Mouse (Mus musculus) lung, adult 18-20 months (tissue): ENCODE measurements at regions not wholly inside any gene's neighbourhood (a gene's known extent, or its start where the extent isn't known, plus 50 kb on each side); places are given as distances from the start of the nearest gene placed in this dataset.

Source experiments
- DNase-seq, 2 experiments: peaks; one replicate each; pipeline ENCODE4 v3.0.0; 2022; ENCODE audit warnings: mixed read lengths in 2 of 2

DNA sequence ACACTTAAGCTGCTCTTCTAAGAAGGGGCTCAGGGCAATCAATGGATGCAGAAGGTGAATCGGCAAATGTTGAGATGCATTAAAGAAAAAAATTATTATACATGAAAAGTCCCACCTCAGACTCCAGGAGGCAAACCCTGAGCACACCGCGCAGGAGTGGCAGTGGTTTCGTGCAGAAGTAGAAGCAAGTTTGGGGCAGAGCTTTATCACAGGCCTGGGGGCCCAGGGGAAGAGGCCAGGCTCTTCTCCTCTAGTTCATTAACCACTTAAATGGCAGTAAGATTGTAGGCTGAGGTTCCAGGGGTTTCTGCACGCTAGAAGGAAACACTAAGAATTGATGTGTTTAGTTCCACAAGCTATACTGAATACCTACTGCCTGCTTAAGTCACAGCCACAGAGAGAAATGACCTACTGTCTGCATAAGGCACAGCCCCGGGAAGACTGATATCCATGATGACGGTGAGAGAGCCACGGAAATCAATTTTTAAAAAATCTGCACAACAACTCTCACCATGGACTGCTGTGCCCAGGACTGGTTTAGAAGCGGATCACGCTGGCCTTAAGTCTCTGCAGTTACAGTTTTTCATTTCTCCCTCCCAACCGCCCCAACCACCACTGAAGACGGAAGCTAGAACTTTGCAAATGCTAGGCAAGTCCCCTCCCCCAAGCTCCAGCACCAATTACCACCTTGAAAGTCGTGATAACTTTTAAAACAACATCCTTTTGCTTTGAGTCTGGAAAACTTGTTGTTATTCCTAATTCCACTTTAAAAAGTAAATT is 132.2 kb upstream of the Lef1 start:
- DNase-seq = no peak

DNA sequence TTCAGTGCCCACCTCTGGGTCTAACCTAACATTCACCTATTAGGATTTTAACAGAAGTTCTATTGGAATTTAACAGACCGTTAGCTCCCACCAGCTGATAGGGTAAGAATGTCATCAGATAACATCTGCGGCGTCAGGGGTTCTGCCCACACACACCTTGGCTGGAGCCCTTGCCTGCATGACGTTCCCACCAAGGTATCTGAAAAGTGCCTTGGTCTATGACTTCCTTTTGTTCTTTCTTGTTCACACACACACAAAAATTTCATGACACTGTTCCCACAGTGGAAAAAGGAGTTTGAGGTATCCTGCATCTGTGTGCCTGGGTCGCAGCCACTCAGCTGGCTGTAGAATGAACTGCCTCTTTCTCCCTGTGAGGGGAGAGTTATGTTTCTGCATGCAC is 134.1 kb upstream of the Lef1 start:
- DNase-seq = no peak

DNA sequence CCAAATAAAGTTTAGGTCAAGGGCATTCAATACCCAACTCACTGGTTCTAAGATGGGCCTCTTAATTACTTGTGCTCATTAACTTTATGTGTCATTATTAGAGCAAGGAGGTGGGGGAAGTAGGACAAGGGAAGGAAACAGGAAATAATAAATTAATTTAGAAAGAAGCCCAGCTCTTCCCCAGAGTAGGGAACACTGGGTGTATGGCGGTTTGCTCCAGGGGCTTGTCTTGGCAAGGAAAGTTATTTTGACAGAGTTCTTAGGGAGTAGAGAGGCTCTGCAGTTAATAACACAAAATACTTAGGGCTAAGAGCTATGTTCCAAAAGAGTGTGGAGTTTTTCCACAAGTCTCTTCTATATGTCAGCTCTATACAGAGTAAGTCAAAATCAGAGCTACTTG is 135.0 kb upstream of the Lef1 start:
- DNase-seq = no peak

DNA sequence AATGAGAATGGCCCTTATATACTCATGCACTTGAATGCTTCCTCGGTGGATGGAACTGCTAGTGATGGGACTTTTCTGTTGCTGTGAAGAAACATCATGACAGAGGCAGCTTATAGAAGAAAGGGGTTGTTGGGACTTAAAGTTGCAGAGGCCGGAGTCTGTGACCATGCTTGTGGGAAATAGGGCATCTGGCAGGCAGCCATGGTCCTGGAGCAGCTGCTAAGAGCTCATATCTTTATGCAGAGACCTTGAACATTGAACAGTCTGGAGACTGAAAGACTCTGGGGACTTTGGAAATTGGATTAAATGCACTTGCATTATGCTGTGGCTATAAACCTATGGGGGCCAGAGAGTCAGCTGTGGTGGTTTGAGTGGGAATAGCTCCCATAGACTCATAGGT is 138.1 kb upstream of the Lef1 start:
- no peak for DNase-seq

DNA sequence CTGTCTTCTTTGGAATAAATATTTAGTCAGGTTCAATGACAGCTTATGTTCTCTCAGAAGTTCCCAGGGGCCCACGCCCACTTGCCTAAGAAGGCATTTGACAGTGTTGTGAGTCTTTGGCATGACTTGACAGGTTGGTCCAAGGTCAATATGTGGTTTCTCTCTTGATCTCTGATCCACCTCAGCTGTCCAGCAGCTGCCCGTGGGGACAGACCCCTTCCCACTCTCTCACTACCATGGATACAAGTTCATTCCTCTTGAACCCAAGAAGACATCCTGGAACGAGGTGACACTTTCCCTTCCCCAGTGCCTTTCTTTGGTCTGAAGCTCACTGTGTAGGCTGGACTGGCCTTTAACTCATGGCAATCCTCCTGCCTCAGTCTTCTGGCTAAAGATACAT is 145.0 kb upstream of the Lef1 start:
- no peak for DNase-seq

DNA sequence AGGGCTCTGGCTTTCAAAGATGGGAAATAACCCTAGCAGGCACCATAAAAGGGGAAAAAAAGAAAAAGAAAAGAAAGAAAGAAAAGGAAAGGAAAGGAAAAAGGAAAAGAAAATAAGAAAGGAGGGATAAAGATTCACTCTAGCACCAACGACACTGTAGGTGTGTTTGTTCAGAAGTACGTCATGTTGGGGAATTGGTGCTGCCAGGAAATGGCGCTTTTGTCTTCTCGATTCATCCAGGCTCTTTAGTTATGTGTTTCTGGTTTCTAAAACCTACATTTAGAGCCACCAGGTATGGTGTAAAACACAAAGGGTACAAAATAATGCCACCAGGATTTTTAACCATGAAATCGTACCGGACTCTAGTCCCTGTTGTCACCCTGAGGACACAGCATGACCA is 146.2 kb upstream of the Lef1 start:
- no peak for DNase-seq

DNA sequence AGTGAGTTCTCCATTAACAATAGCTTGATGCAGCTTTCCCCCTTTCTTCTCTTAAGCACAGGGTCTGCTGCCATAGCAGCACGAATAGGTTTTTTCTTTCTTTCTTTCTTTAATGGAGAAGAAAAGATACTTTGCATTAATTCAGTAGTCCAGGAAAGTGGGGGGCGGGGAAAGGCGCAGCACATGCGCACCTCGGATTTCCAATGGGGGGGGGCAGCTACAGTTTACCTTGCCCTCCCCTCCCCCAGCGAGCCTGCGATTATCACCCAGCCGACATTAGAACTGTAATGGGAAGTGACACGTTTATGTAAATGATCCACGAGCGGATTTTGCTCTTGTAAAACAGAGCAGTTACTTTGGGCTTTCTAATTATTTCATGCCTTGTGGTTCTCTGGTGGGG is 146.6 kb upstream of the Lef1 start:
- DNase-seq = no peak

DNA sequence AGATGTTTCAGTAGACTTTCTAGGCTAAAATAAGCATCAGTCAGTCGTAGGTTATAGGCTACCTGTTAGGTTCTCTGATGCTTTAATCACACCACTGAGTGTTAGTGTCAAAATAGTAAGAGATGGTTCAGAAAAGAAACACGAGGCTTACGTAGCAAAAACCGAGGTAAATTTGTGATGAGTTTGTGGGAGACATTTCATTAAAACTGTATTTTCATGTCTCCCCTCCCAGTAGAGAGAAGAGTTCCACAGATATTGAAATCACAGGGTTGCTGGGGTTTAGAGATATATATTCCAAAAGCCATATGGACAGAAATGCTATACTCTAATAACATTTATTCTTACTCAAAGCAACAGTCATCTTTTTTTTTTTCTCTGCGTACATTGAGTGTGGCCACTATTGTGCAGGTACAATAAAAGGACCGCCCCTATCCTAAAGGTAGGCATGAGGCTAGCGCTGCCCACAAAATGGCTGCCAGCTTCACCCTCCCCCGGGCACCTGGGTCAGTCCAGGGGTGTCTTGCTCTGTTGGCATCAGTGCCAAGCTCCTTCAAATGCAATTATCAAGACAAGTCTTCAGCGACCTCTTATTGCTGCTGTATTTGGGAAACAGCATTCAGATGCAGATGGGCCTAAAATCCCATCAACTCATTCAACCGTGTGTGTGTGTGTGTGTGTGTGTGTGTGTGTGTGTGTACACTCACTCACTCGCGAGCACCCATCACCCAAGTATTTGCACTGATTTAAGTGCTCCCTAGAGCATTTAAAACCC is 147.4 kb upstream of the Lef1 start:
- DNase-seq = no peak

DNA sequence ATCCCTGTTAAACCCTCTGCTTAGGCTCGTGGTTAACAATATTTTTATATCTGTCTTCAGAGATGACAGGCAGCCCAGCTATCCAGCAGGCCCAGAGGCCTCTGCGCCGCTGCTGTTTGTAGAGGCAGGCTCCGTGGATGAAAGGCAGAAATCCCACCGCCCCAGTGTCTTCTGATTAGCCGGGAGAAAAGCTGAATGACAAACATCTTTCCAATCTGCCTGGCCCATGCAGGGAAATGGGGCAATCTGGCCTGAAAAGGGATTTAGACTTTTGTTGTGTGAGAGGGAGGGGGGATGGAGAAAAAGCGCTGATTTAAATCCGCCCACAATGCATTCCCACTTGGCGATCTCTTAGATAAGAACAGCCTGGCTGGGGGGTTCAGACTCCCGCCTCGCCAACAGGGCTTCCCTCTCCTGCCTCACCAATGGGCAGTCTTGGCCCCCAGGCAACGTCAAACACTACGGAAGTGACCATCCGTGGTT is 148.1 kb upstream of the Lef1 start:
- no peak for DNase-seq

DNA sequence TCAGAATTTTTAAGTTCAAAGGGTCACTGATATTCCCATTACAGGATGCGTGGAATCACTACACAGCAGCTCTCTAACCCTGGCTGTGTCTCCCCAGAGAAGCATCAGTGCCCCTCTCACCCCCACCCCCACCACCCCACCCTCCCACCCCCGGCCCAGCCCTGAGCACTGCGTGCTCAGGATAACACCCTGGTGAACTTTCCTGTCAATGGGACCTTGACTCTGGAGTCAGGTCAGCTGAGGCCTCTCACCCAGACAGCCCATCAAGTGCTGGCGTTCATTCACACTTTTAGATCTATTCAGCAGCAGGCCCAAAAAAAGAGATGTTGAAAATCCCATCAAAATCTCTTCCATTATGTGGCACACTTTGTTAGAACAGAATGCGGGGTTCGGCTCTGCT is 148.6 kb upstream of the Lef1 start:
- no peak for DNase-seq

DNA sequence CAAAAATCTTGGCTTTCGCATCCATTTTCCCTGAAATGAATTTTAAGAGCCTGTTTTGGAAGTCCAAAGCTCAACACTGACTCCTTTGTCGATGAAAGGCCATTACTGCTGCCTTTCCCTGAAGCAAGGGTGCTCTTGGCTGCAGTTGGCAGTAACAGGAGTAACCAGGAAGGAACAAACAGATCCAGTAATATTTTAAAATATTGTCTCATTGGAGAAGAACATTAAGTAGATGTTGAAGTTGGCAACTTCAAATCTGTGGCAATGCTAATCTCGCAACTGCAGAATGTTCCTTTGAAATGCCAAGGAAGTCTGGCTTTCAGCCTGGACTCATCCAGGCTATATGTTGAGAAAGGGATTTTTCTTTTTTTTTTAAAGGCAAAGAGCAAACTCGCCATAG is 154.3 kb upstream of the Lef1 start:
- DNase-seq = no peak

DNA sequence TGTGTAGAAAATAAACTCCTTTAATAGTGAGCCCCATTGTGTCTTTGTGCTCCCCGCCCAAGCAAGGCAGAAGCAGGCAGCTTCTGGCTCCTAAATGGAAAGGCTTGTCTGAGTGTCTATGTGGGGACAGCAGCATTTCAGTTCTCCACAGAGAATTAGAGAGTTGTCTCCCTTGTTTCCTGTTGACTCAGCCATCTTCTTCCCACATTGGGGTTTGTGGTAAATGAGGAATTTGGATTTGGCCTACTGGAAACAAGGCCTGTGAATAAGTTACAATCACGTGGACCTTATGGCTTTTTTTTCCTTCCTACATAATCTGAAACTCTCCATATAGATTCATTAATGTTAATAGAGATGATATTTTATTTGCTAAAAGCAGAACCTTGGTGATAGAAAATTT is 158.9 kb upstream of the Lef1 start:
- DNase-seq = no peak

DNA sequence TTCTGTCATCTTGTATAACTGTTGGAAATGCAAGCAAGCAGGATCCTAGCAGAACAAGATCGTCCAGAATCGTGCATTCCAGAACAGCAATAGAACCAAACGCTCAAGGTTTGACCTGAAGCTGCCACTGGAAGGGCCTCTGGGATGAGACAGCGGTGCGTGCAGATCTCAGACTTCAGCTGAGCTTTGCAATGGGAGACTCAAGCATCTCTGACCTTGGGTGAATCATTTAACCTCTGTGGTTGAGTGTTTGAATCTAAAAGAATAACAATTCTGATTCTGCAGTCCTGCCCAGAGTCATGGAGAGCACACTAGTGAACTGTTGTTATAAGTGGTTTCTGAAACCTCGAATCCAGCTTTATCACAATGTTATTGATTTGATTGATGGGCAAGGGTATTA is 159.4 kb upstream of the Lef1 start:
- DNase-seq = no peak

DNA sequence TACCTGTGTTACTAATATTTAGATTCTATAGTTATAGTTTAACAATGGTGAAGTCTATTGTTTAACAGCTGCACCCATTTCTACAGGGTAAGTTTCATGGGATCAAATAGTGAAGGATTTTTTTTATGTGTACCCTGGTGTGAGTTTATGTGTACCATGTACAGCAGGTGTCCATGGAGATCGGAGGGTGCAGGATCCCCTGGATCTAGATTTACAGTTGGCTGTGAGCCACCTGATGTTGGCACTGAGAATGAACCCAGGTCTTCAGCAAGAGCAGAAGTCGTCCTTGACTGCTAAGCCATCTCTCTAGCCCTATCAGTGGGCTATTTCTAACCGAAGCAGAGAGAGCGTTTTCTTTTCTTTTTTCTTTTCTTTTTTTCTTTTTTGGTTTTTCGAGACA is 162.4 kb upstream of the Lef1 start:
- DNase-seq = no peak

DNA sequence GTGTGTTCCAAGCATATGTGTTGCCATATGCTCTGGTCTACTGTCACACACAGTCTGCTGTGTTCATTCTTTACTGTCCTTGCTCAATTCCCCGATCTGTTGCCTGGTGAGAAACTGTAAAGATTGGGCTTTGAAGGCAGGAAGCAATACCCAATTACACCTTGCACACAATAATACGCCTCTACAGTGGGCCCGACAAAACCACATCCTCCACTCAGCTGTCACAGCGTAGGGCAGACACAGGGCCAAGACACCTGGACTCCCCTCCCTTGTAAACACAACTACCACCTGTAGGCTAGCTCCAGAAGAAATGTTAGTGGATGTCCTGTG is 163.0 kb upstream of the Lef1 start:
- no peak for DNase-seq

DNA sequence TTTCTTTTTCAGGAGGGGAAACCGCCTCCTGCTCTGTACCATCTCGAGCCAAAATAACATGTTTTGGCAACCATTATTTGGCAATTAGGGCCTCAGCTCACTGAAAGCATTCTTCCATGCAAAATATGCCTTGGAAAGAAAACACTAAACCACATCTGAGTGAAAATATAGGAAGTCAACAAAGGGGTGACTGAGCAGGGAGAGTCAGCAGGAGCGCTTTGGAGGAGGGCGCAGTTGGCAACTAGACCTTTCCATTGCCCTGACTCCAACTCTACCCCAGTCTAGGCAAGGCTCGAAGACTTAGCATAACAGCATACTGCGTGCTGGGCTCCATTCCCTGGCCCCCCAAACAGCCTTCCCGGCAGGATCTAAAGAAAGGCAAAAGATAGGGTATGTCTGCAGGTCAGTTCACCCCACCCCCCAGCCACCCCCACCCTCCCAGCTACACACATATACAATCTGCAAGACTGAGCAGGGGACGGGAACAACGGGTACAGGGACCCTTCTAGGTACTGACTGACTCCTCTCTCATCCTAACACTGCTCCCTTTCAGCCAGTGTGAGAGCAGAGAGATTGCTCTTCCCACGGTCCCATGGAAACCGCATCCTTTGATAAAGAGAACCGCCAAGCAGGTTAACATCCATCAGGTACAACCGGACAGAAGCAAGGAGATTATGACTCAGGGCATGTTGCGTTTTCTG is 163.5 kb upstream of the Lef1 start:
- DNase-seq = no peak

DNA sequence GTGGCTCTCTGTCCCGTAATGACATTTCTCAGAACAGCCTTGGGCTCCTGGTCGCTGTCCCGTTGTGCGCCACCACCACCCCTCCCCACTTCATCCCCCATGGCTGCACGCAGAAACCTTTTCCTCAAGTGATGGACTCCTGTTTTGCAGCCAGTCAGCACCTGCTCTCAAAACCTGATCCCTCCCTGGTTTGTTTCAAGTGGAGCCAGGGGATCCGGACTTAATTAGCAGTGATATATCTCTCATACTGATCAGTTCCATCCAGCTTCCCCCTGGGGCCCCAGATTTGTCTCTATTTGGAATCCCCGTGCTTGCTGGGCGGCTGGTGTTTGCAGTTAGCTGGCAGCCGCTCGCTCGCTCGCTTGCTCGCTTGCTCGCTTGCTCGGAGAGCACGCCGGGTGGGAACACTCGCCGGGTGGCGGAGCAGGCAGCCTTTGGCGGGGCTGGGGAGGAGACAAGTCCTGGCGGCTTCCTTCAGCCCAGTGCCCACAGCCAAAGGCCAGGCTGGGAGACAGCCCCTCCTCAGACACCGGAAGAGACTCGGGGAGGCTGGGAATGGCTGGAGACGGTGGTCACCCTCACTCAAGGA is 164.3 kb upstream of the Lef1 start:
- peak in 1 of 2 experiments; percentile 7 for DNase-seq

DNA sequence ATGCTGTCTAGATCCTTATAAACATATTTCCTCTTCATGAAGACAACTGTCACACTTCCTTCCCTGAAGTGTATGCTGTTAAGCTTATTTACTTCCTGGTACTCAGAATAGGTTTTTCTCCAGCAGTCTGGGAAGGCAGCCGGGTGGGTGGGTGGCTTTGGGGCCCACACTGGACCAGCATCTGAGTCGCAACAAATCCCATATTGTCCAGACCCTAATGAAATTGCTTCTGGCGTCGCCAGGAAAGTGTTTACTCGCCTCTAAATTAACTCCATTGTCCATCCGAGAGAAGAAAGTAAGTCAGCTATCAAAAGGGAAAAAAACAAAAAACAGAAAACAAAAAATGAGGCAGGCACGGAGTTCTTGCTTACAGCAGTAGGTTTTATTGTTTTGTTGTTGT is 164.9 kb upstream of the Lef1 start:
- DNase-seq = no peak

DNA sequence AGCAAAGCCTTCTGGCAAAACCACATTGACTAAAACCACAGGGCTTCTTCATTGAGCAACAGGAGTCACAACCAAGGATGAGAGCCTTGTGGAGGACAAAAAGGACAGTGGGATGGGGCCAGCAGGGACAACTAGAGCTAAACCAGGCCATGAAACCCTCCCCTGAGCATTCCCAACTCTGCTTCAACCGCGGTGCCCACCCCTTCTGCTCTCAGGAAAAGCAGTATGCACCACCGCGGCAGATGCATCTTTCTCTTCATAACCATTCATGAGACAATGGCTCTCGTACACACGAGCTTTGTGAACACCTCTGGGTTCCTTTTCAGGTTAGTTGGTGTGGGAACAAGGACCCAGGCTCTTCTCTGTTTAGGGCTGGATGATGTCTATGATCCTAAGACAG is 166.0 kb upstream of the Lef1 start:
- DNase-seq = no peak

DNA sequence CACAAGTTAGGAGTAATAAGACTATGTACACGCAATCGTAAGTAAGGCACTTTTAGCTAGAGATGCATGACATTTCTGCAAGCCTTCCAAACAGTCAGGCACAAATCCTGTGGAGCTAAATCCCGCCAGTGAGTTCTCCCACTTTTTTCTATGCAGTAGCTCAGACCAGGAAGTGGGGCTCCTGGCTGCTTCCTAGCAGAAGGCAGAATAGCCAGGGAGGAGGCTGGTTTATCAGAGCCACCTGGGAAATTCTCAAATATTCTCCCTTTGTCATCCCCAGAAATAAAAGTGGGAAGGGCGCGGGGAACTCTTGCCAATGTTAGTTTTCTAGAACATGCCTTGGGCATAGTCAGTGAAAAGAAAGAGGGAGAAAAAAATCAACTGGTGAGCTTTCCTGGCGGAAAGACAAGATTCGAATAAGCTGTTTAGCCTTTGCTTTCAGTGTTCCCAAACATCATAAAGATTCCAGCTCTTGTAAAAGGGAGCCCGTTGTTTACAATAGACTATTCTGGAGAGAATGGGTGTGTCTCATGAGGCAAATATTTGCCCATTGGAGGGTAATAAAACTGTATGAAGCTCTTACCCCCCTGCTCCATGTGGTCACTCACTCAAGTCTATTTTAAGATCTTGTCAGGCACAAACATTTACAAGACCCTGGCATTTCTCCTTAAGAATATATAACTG is 167.2 kb upstream of the Lef1 start:
- no peak for DNase-seq

DNA sequence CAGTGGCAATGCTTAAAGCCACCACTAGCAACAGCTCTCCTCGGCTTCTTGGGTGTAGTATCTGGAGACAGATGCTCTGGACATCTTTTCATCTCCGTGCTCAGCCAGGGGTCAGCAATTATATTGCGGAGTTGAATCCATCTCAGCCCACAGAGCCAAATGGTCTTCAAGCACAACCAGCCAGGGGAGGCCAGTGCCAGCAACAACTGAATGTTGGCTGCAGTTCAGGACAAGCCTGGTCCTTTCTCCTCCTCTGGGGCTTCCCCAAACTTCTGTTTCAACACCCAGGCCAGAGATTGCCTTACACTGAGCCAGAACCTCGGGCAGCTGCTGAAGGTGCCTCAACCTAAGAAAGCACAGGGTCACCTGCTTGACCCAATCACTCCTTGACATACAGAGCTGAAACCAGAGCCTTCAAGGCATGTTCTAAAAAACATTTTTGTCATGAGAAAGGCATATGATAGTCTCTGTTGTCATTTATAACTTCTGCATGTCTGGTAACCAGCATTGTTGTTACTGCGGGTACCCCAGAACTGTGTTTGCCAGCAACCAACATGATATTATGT is 169.9 kb upstream of the Lef1 start:
- peak; percentile 14 to 22 for DNase-seq

DNA sequence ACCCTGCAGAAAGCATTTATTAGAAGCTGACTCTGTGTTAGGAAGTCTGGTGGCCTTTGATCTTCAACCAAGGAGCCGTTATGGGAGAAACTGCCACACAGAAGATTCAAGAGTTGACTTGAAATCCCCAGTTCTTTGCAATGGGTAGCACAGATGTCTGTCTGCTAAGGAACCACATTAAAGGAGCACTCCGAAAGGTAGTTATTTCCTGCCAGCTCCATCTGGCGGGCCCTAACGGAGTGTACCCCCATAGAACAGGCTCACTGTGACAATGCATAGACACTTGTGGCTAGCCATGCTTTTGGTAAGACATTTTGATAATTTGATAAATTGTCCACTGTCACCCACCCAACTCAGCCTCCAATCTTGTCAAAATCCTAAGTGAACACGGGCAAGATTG is 173.3 kb upstream of the Lef1 start:
- no peak for DNase-seq

DNA sequence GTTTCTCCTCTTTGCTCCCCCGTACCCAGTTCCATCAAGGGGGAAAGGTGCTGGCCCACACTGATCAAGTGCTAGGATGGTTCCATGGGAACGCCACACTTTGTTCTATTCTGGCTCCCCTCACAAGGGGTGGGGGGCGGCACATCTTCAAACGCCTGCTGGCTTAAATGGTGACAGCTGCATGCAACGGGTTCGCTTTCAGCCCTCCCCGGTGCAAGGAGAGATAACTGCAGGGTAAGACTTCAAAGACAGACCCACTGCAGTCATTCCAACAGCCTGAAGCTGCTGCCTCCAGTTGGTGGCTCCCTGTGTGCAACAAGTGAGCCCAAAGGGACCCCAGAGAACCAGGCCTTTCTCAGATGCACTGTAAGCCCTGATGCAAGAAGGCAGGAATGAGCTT is 173.9 kb upstream of the Lef1 start:
- DNase-seq = no peak
